Comparison of ENCODE assay signal across 22 mouse cellular contexts in genomic region chr11:120862819-120863218, GRCm38 (mm10). TPM values are rescaled to one million over a fixed set of nuclear protein-coding genes. Genes with fewer than 3 reads are reported as not detected.
DNase-seq lines count a peak whose midpoint lies in the region; ATAC-seq and TF ChIP-seq lines count a peak whose summit lies in the region.
"Had no signal": no experiment of that assay in that cellular context is flagged by ENCODE, and none has a peak within 500 bp of the region (broad histone marks: within the 10 kb centered on the region; RNA-seq: fewer than 3 reads in every experiment).

No protein-coding gene starts in this region.

- H3K27me3 ChIP-seq in intestine, embryonic 16.5 days (replicated peaks; ENCODE audit: control insufficient read depth, insufficient read depth, low read length) = no peaks in the 10 kb centered on the region
- H3K27me3 ChIP-seq: embryonic facial prominence, embryonic 13.5 days; hindbrain, embryonic 12.5 days had no signal

- 0 out of 2 replicates have a peak overlapping the region, but pooled peaks have one; percentile 6 for H3K9ac ChIP-seq in ES-E14 (ENCODE audit: insufficient read depth, low read depth, low read length, poor library complexity, severe bottlenecking)
- H3K9ac ChIP-seq in intestine, embryonic 16.5 days (ENCODE audit: low read depth, low read length) = no peak overlapping the region
- H3K9ac ChIP-seq: embryonic facial prominence, embryonic 13.5 days; hindbrain, embryonic 12.5 days had no signal

- no peak overlapping the region for H3K4me2 ChIP-seq in intestine, embryonic 16.5 days (ENCODE audit: low read depth, low read length)
- H3K4me2 ChIP-seq: embryonic facial prominence, embryonic 13.5 days; hindbrain, embryonic 12.5 days had no signal

- 77% methylated on average over 10 of the region's 10 CpGs for WGBS in intestine, embryonic 16.5 days

- no peaks in the 10 kb centered on the region for H3K4me1 ChIP-seq in ES-E14 (ENCODE audit: control insufficient read depth in 2 of 2, insufficient read depth in 2 of 2, low read length in 2 of 2, poor library complexity in 1 of 2)
- H3K4me1 ChIP-seq in intestine, embryonic 16.5 days (ENCODE audit: control insufficient read depth, insufficient read depth, low read length) = no peaks in the 10 kb centered on the region
- H3K4me1 ChIP-seq: heart, embryonic 10.5 days; hindbrain, embryonic 12.5 days had no signal

- H3K27ac ChIP-seq in ES-E14 (ENCODE audit: insufficient read depth, low read depth, low read length, poor library complexity, severe bottlenecking) = no peak overlapping the region
- H3K27ac ChIP-seq in intestine, embryonic 16.5 days (ENCODE audit: low read length) = no peak overlapping the region
- H3K27ac ChIP-seq: embryonic facial prominence, embryonic 13.5 days; heart, embryonic 10.5 days; hindbrain, embryonic 12.5 days had no signal

- in situ Hi-C loops in ES-E14 (cut with MboI; ENCODE audit: low sequenced_read_pairs in 2 of 2, unreplicated experiment in 2 of 2) = no loop called here

- H3K36me3 ChIP-seq in ES-E14 (ENCODE audit: control insufficient read depth, insufficient read depth, low read length, poor library complexity, severe bottlenecking) = no peaks in the 10 kb centered on the region
- H3K36me3 ChIP-seq in intestine, embryonic 16.5 days (ENCODE audit: control insufficient read depth, insufficient read depth, low read length) = peaks cover 6% of the 10 kb centered on the region; the same call in 1 of the 2 replicates

- no peak for ATAC-seq in intestine, embryonic 16.5 days
- ATAC-seq: forebrain, embryonic 14.5 days; hindbrain, embryonic 16.5 days; inflammation-experienced regulatory T-cells, adult 6 months had no signal

- no peak overlapping the region for H3K4me3 ChIP-seq in ES-E14 (ENCODE audit: insufficient read depth in 1 of 2, low read depth in 1 of 2, low read length in 2 of 2, poor library complexity in 1 of 2, severe bottlenecking in 1 of 2)
- no peak overlapping the region for H3K4me3 ChIP-seq in intestine, embryonic 16.5 days (ENCODE audit: low read length)
- H3K4me3 ChIP-seq: embryonic facial prominence, embryonic 13.5 days; heart, embryonic 10.5 days; hindbrain, embryonic 12.5 days had no signal

- no peaks in the 10 kb centered on the region for H3K9me3 ChIP-seq in ES-E14 (ENCODE audit: control insufficient read depth, insufficient read depth, low read depth, low read length)
- H3K9me3 ChIP-seq in intestine, embryonic 16.5 days (ENCODE audit: control insufficient read depth, low read length) = no peaks in the 10 kb centered on the region
- H3K9me3 ChIP-seq: embryonic facial prominence, embryonic 13.5 days; heart, embryonic 10.5 days; hindbrain, embryonic 12.5 days had no signal

- DNase-seq in adrenal gland, postnatal 14 days = peak; percentile 29
- DNase-seq in adrenal gland, adult 8-10 months = no peak
- peak; percentile 48 for DNase-seq in ovary, adult 18-20 months (ENCODE audit: low spot score)
- DNase-seq in ovary, postnatal 10 days (ENCODE audit: low spot score) = no peak
- DNase-seq in ES-E14 (ENCODE audit: low read depth, low spot score) = no peak
- peak; percentile 61 for DNase-seq in testis, postnatal 10 days (ENCODE audit: low spot score)
- DNase-seq: cerebellum, adult 11 months; cerebellum, adult 8-10 months; cerebellum, postnatal 14 days; embryo, embryonic 11 days; gastrocnemius, postnatal 36 days; heart, adult 11 months; heart, postnatal 10 days; heart, postnatal 4 days; kidney, adult 11 months had no signal

TF ChIP-seq in ES-E14, 5 proteins besides CTCF, POLR2A, EP300 and RAD21:
- TF ChIP-seq ZC3H11A (IDR thresholded peaks at IDR 0.05; ENCODE audit: borderline replicate concordance, low read depth, low read length) (no peak), MAFK (IDR thresholded peaks at IDR 0.05; ENCODE audit: insufficient read depth, low read depth, low read length) (no peak), HCFC1 (IDR thresholded peaks at IDR 0.05; ENCODE audit: borderline replicate concordance, insufficient read depth, low read length) (no peak), ZNF384 (IDR thresholded peaks at IDR 0.05; ENCODE audit: low read depth, low read length) (no peak), CHD2 (IDR thresholded peaks at IDR 0.05; ENCODE audit: low read depth, low read length) (no peak)
TF ChIP-seq in ES-E14: peak in this region for 0.

RNA-seq across cellular contexts. Expression of gene Fasn, which starts 38.5 kb away (rescaled TPM):
- 94.1 and 150 TPM in 2 replicates for total RNA-seq in adrenal gland, postnatal 14 days (2021)
- total RNA-seq in adrenal gland, adult 8-10 months (2022) = 1,000 to 10,000 TPM in 1 of 4 experiments, 100 to 1,000 TPM in 3; 300 to 1,377 (median 701) TPM
- total RNA-seq in ES-E14 (2012; rRNA removed) = 210 and 251 TPM in 2 replicates
- polyA plus RNA-seq in intestine, embryonic 16.5 days (2015; fragmentation: Nextera tagmentation; extraction: Ambion mirVana) = 42.0 and 47.6 TPM in 2 replicates

Comparison
In these comparisons a context has a peak if more than half of its experiments do, and no peak if none do; other contexts are left out.
1. DNase-seq: peak in adrenal gland, postnatal 14 days (single experiment), ovary, adult 18-20 months (single experiment) and testis, postnatal 10 days (single experiment); none in adrenal gland, adult 8-10 months (single experiment), ovary, postnatal 10 days (single experiment) and ES-E14 (single experiment).